Mouse (Mus musculus): ENCODE results near the gene Txndc2. TPM values are rescaled to one million over a fixed set of nuclear protein-coding genes. Genes with fewer than 3 reads are reported as not detected.

Gene Txndc2
- polyA plus RNA-seq, 1 experiment from 2014 or later, result not detected

- no peaks in the 10 kb centered on the region for H3K9me3 ChIP-seq (ENCODE audit: low read length)
- H3K4me3 ChIP-seq (ENCODE audit: low read depth, low read length), result no peak overlapping the region
- no peak overlapping the region for H3K27ac ChIP-seq (ENCODE audit: low read depth)
- no peak overlapping the region for H3K9ac ChIP-seq (replicated peaks)
- no peak overlapping the region for H3K4me2 ChIP-seq (ENCODE audit: low read depth, low read length)
- ATAC-seq, result no peak
- TF ChIP-seq CTCF (IDR thresholded peaks at IDR 0.05; ENCODE audit: low read depth) (no peak), EP300 (IDR thresholded peaks at IDR 0.05; ENCODE audit: low read depth) (no peak)
- H3K27me3 ChIP-seq (ENCODE audit: insufficient read depth, low read length), result no peaks in the 10 kb centered on the region
- no peaks in the 10 kb centered on the region for H3K36me3 ChIP-seq (replicated peaks; ENCODE audit: insufficient read depth, low read length)
- H3K4me1 ChIP-seq (ENCODE audit: insufficient read depth), result no peaks in the 10 kb centered on the region
- no peak for DNase-seq
- WGBS (ENCODE audit: insufficient replicate concordance), result 78% methylated on average over 9 of the region's 9 CpGs
These were observed 6.6 kb upstream of the Txndc2 start for GRCm38 (mm10) chr17:65648371-65649174.

DNA sequence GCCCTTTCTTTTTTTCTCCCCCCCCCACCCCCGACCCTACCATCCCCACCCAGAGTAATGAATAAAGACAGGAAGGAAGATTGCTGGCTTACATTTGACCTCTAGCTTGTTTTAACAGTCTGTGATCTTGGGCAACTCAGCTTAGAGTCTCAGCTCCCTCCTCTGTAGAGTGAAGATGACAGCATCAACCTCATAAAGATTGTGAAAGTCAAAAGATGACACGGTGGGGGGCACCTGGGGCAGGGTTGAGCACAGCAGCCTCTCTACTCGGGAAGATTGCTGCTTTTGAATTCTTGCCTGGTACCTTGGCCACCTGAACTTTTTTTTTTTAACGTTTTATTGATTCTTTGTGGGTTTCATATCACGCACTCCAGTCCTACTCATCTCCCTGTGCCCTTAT is 6.0 kb upstream of the Txndc2 start:
- Histone ChIP-seq H3K9ac (replicated peaks) (no peak overlapping the region), H3K4me2 (ENCODE audit: low read depth, low read length) (no peak overlapping the region), H3K36me3 (replicated peaks; ENCODE audit: insufficient read depth, low read length) (no peaks in the 10 kb centered on the region), H3K4me3 (ENCODE audit: low read depth, low read length) (no peak overlapping the region), H3K27me3 (ENCODE audit: insufficient read depth, low read length) (no peaks in the 10 kb centered on the region), H3K27ac (ENCODE audit: low read depth) (no peak overlapping the region), H3K9me3 (ENCODE audit: low read length) (no peaks in the 10 kb centered on the region), H3K4me1 (ENCODE audit: insufficient read depth) (0 out of 2 replicates have a peak, but pooled peaks cover 4% of the 10 kb centered on the region)
- TF ChIP-seq CTCF (IDR thresholded peaks at IDR 0.05; ENCODE audit: low read depth) (no peak), EP300 (IDR thresholded peaks at IDR 0.05; ENCODE audit: low read depth) (no peak)
- ATAC-seq (no peak), DNase-seq (no peak)
- 49% methylated on average over 5 of the region's 5 CpGs for WGBS (ENCODE audit: insufficient replicate concordance)

DNA sequence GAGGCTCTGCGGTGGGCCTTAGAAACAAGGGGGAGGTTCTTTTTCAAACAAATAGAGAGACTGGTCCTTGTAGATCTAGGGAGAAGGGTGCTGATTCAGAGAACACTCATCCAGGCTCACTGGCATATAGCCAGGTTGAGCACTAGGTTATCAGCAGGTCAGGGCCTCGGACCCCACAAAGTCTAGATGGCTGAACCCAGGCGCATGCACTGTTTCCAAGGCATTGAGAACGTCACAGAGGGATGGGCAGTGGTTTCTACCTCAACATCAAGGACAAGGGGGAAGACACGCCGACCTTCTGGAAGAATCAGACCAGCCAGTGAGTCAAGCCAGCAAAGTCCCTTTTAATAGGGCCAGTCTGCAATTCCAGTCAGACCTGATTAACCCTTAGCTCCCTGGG is 5.3 kb upstream of the Txndc2 start:
- Histone ChIP-seq H3K27me3 (ENCODE audit: insufficient read depth, low read length) (no peaks in the 10 kb centered on the region), H3K27ac (ENCODE audit: low read depth) (no peak overlapping the region), H3K36me3 (replicated peaks; ENCODE audit: insufficient read depth, low read length) (no peaks in the 10 kb centered on the region), H3K4me2 (ENCODE audit: low read depth, low read length) (no peak overlapping the region), H3K4me3 (ENCODE audit: low read depth, low read length) (no peak overlapping the region), H3K9ac (replicated peaks) (no peak overlapping the region), H3K9me3 (ENCODE audit: low read length) (no peaks in the 10 kb centered on the region), H3K4me1 (ENCODE audit: insufficient read depth) (0 out of 2 replicates have a peak, but pooled peaks cover 4% of the 10 kb centered on the region)
- WGBS (ENCODE audit: insufficient replicate concordance), result 61% methylated on average over 6 of the region's 6 CpGs
- no peak for ATAC-seq
- DNase-seq, result no peak
- no peak for TF ChIP-seq EP300 (IDR thresholded peaks at IDR 0.05; ENCODE audit: low read depth)
- TF ChIP-seq CTCF (IDR thresholded peaks at IDR 0.05; ENCODE audit: low read depth), result no peak

DNA sequence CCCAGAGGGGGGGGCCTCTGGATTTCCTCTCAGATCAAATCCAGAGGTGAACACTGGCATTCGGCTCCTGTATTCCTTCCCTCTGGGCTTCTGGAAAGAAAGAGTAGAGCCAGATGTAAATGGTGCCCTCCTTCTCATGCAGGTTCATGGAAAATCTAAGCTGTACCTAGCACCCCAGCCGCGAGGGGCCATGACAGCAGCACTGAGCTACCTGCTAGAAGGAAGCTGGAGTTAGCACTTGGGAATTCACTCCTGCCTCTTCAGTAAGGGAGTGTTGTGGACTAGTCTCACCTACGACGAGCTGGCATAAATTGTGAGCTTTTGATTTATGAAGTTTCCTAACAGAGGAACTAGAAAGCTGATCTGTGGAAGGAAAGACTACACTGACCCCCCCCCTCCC is 1.6 kb upstream of the Txndc2 start:
- Histone ChIP-seq H3K9ac (replicated peaks) (no peak overlapping the region), H3K9me3 (ENCODE audit: low read length) (no peaks in the 10 kb centered on the region), H3K27me3 (ENCODE audit: insufficient read depth, low read length) (no peaks in the 10 kb centered on the region), H3K4me1 (ENCODE audit: insufficient read depth) (0 out of 2 replicates have a peak, but pooled peaks cover 4% of the 10 kb centered on the region), H3K4me2 (ENCODE audit: low read depth, low read length) (no peak overlapping the region), H3K4me3 (ENCODE audit: low read depth, low read length) (no peak overlapping the region), H3K27ac (ENCODE audit: low read depth) (no peak overlapping the region), H3K36me3 (replicated peaks; ENCODE audit: insufficient read depth, low read length) (no peaks in the 10 kb centered on the region)
- TF ChIP-seq EP300 (IDR thresholded peaks at IDR 0.05; ENCODE audit: low read depth) (no peak), CTCF (IDR thresholded peaks at IDR 0.05; ENCODE audit: low read depth) (no peak)
- DNase-seq (no peak), ATAC-seq (no peak)
- 66% methylated on average over 5 of the region's 5 CpGs for WGBS (ENCODE audit: insufficient replicate concordance)

DNA sequence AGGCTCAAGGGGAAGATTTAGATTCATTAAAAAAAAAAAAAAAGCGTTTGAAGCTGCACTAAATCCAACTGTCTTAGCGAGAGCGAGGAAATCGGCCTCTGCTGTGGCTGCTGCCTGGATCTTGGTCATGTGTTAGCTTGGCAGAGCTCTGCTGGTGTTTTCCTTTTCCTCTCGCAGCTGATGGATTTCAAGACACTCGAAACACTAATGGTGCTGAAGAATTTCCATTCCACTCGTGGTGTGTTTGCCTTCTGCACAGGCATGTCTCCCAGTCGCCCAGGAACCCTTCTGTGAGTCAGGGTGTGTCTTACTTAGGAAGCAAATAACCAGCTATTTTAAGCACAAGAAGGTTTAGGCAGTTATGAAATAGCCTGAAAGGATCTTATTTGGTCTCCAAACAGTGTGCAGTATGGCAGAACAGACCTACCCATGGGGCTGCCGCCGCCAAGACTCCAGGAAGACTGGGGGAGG is 1.1 kb upstream of the Txndc2 start:
- Histone ChIP-seq H3K9ac (replicated peaks) (no peak overlapping the region), H3K27ac (ENCODE audit: low read depth) (no peak overlapping the region), H3K9me3 (ENCODE audit: low read length) (no peaks in the 10 kb centered on the region), H3K36me3 (replicated peaks; ENCODE audit: insufficient read depth, low read length) (no peaks in the 10 kb centered on the region), H3K4me1 (ENCODE audit: insufficient read depth) (0 out of 2 replicates have a peak, but pooled peaks cover 4% of the 10 kb centered on the region), H3K4me3 (ENCODE audit: low read depth, low read length) (no peak overlapping the region), H3K4me2 (ENCODE audit: low read depth, low read length) (no peak overlapping the region), H3K27me3 (ENCODE audit: insufficient read depth, low read length) (no peaks in the 10 kb centered on the region)
- WGBS (ENCODE audit: insufficient replicate concordance), result 60% methylated on average over 10 of the region's 10 CpGs
- ATAC-seq (no peak), DNase-seq (no peak)
- TF ChIP-seq CTCF (IDR thresholded peaks at IDR 0.05; ENCODE audit: low read depth), result no peak
- no peak for TF ChIP-seq EP300 (IDR thresholded peaks at IDR 0.05; ENCODE audit: low read depth)

DNA sequence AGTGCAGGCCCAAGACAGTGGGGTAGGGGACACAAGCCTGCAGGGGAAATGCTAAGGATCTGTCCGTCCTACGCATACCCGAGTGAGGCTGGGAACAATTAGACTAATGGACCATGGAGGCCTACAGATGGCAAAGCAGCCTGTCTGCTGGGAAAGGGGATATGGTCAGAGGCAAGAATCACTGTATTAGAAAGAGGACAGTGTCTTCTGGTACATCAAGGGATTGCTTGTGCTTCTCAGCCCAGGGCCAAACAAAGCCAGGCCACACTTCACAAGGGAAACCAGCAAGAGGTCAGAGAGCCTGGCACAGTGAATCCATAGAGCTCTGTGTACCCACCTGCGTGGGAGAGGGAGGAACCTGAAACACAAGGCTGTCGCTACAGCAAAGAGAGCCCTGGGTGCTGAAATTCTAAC is 617 bp upstream of the Txndc2 start:
- DNase-seq (no peak), ATAC-seq (no peak)
- H3K27ac ChIP-seq (ENCODE audit: low read depth), result no peak overlapping the region
- TF ChIP-seq EP300 (IDR thresholded peaks at IDR 0.05; ENCODE audit: low read depth), result no peak
- no peak for TF ChIP-seq CTCF (IDR thresholded peaks at IDR 0.05; ENCODE audit: low read depth)
- no peak overlapping the region for H3K4me3 ChIP-seq (ENCODE audit: low read depth, low read length)
- WGBS (ENCODE audit: insufficient replicate concordance), result 84% methylated on average over 5 of the region's 5 CpGs
- H3K27me3 ChIP-seq (ENCODE audit: insufficient read depth, low read length), result no peaks in the 10 kb centered on the region
- H3K4me2 ChIP-seq (ENCODE audit: low read depth, low read length), result no peak overlapping the region
- no peaks in the 10 kb centered on the region for H3K9me3 ChIP-seq (ENCODE audit: low read length)
- 0 out of 2 replicates have a peak, but pooled peaks cover 4% of the 10 kb centered on the region for H3K4me1 ChIP-seq (ENCODE audit: insufficient read depth)
- H3K9ac ChIP-seq (replicated peaks), result no peak overlapping the region
- no peaks in the 10 kb centered on the region for H3K36me3 ChIP-seq (replicated peaks; ENCODE audit: insufficient read depth, low read length)
